Mouse (Mus musculus): ENCODE results near the gene Mrpl22. TPM values are rescaled to one million over a fixed set of nuclear protein-coding genes. Genes with fewer than 3 reads are reported as not detected.
"Not testable (repeated sequence)": the region's sequence is repeated elsewhere in the genome, so short reads cannot be mapped to it uniquely, and the experiment has no call there.

Mrpl22 gene
- total RNA-seq, 2 experiments from 2014 or later, result 35.7 to 41.5 TPM

DNA sequence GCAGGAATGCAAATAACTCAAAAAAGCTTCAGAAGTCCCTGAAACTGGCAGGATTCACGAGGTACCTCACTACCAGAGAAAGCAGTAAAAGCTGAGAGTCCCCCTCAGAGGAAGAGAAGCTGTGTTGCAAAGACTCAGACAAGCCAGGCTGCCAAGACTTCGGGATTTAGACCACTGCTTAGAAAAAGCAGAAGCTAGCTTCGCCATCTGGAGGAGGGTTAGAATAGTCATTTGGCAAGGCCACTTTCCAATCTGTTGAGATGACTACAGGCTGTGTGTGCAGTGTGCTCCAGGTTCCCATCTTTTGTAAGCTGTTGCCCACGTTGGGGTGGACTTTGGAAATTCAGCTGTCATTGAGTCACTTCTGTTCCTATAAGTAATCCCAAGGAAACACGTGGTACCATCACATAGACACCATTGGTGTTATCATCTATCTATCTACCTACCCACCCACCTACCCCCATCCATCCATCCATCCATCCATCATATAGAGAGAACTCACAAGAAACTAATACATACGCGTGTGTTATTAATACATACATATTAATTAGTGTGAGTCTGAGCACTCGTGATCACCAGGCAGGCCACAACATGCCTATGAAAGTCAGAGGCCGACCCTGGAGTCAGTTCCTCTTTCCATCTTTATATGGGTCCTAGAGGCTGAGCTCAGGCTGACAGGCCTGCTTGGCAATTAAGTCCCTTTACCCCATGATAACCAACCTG lies 27.6 kb upstream of the Mrpl22 start:
- no peak; the same call in 1 of the 2 replicates for TF ChIP-seq CTCF (IDR thresholded peaks at IDR 0.05)
- no peak overlapping the region for H3K4me3 ChIP-seq
- DNase-seq (ENCODE audit: extremely low spot score in 1 of 2, low spot score in 2 of 2), result peak; percentile 15 to 26
- intact Hi-C loops (cut with DNase I), result no loop called here
- H3K27ac ChIP-seq, result peak overlapping the region; percentile 29; the same call in 1 of the 2 replicates

DNA sequence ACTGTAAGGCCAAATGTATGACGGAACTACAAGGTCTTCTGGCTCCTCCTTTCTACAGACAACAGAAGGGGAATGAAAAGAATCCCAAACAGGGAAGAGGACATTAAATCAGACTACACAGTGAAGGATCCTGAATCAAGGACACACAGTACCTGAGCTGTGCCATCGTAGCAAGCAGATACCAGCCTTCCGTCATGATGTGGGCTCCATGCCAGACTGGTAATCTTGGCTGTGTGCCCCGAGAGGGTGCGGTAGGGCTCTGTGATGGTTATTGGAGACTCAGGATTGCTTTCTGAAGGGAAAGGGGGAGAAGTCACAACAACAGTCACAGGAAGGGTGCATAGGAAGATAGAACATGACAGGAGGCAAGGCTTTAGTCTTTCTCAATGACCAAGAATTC lies 25.2 kb upstream of the Mrpl22 start:
- H3K27ac ChIP-seq, result no peak overlapping the region
- TF ChIP-seq CTCF (IDR thresholded peaks at IDR 0.05), result no peak
- H3K4me3 ChIP-seq, result no peak overlapping the region
- DNase-seq (ENCODE audit: extremely low spot score in 1 of 2, low spot score in 2 of 2), result no peak
- intact Hi-C loops (cut with DNase I), result no loop called here

DNA sequence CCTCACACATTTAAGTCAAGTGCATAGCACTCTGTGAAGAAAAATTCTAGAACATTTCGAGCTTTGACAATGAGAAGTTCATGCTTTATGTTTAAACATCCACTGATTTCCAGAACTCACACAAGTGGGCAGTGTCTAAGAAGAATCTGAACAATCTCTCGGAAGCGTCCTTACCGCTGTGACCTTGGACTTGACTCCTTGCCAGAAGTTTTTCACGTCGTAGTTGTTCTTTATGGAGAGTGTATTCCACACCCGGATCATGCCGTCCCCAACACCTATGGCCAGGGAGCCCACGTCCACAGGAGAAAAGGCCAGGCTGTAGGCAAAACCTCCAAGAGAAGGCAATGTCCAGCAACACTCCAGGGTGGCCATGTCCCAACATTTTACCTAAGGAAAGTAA lies 16.0 kb upstream of the Mrpl22 start:
- DNase-seq (ENCODE audit: extremely low spot score in 1 of 2, low spot score in 2 of 2), result no peak
- no peak overlapping the region for H3K27ac ChIP-seq
- intact Hi-C loops (cut with DNase I), result no loop called here
- H3K4me3 ChIP-seq, result no peak overlapping the region
- TF ChIP-seq CTCF (IDR thresholded peaks at IDR 0.05), result no peak

DNA sequence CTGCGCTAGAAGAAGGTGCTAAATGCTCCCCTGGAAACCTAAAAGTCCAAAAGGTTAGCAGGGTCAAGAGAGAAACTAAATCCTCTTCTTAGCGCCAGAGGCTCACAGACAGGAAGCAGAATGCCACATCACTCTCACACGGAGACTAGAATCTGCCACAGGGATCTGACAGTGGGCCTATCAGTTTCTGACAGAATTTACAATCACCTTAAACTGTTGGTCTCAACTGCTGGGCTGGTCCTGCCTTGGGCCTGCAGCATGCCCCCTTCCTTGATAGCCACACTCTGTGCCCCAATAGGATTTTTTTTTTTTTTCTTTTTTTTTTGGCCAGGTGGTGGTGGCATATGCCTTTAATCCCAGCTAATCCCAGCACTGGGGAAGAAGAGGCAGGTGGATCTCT lies 14.6 kb upstream of the Mrpl22 start:
- TF ChIP-seq CTCF (IDR thresholded peaks at IDR 0.05), result no peak
- no peak for DNase-seq (ENCODE audit: extremely low spot score in 1 of 2, low spot score in 2 of 2)
- H3K4me3 ChIP-seq, result no peak overlapping the region
- intact Hi-C loops (cut with DNase I), result no loop called here
- H3K27ac ChIP-seq, result no peak overlapping the region

DNA sequence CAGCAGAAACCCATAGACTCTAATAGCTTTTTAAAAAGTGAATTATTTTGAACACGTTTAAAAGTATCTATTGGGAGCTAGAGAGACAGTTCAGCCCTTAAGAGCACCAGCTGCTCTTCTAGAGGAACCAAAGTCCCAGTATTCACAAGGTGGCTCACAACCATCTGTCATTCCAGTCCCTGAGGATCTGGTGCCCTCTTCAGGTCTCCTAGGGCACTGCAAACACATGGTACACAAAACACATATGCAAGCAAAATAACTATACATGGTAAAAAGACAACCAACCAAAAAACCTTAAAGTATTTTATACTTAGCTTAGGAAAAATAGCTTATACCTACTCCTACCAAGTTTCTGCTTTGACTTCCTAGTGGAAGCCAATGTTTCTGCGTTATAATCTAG lies 6.4 kb upstream of the Mrpl22 start:
- intact Hi-C loops (cut with DNase I), result no loop called here
- TF ChIP-seq CTCF (IDR thresholded peaks at IDR 0.05), result peak; percentile 31
- H3K27ac ChIP-seq, result no peak overlapping the region
- no peak overlapping the region for H3K4me3 ChIP-seq
- no peak for DNase-seq (ENCODE audit: extremely low spot score in 1 of 2, low spot score in 2 of 2)

DNA sequence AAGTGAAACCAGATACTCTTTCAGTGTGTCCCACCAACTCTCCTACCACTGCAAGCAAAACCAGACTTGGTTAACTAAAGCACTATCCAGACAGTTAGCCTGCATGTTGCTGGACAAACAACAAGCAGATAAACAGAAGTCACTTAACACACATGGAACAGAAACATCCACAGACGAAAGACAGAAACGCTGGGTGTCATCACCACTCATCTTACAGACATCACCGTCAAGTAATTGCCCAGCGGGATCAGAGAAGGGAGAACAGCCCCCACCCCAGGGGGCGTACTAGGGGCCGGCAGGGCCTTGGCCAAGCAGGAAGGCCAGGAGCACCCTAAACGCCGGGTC lies 3.7 kb upstream of the Mrpl22 start:
- intact Hi-C loops (cut with DNase I), result no loop called here
- peak overlapping the region; percentile 98 for H3K4me3 ChIP-seq
- no peak for TF ChIP-seq CTCF (IDR thresholded peaks at IDR 0.05)
- no peak for DNase-seq (ENCODE audit: extremely low spot score in 1 of 2, low spot score in 2 of 2)
- peak overlapping the region; percentile 45 for H3K27ac ChIP-seq

DNA sequence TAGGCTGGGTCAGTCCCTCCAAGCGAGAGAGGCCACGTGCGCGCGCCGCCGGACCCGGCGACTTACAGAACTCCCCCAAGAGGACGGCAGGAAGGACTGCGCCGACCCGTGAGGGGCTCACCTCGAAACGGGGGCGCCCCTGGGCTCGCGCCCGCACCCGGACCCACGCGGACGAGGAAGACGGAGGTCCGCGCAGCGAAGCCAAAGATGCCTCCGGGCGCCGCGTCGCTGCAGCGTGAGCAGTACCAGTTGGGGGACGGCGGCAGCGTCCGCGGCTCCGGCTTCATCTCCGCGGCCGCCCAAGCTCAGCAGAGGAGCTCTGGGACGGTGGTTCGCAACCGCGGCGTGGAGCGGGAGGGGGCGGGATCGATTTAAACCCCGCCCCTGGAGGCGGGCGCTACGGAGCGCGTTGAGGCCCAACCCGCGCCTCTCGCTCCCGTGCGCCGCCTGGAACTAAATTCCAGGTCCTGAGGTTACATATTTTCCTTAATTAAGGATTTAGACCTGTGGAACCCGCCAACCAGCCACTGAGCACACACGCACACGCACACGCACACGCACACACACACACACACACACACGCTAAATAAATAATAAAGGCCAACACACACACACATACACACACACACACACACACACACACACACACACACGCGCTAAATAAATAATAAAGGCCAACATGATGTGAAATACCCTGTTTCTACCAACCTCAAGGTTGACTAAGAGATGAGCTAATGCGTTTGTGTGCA lies 3.1 kb upstream of the Mrpl22 start, which contains the start of gene Gemin5:
Gemin5 (minus strand) TSS at position 373 of the 749 bp plus-strand sequence.
- Histone ChIP-seq H3K4me3 (peak within 1 kb of the TSS; percentile 98), H3K27ac (peak within 1 kb of the TSS; percentile 45)
- DNase-seq (ENCODE audit: extremely low spot score in 1 of 2, low spot score in 2 of 2), result peak; percentile 86 to 87
- TF ChIP-seq CTCF (IDR thresholded peaks at IDR 0.05), result no peak; the same call in 1 of the 2 replicates
- intact Hi-C loops (cut with DNase I), result no loop called here

DNA sequence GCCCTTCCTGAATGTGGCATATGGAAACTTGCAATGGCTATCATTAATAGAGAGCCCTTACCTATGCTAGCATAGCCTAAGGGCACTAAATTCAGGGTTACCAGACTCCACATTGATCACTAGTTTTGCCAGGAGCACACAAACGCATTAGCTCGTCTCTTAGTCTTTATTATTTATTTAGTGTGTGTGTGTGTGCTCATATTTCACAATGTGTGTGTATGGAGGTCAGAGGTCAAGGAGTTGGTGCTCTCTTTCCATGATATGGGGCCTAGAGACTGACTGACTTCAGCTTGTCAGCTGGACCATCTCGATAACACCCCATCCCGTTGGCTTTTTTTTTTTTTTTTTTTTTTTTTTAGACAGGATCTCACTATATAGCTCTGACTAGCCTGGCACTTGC lies 1.8 kb upstream of the Mrpl22 start:
- DNase-seq (ENCODE audit: extremely low spot score in 1 of 2, low spot score in 2 of 2), result no peak
- Histone ChIP-seq H3K27ac (no peak overlapping the region), H3K4me3 (no peak overlapping the region)
- no peak for TF ChIP-seq CTCF (IDR thresholded peaks at IDR 0.05)
- intact Hi-C loops (cut with DNase I), result no loop called here

DNA sequence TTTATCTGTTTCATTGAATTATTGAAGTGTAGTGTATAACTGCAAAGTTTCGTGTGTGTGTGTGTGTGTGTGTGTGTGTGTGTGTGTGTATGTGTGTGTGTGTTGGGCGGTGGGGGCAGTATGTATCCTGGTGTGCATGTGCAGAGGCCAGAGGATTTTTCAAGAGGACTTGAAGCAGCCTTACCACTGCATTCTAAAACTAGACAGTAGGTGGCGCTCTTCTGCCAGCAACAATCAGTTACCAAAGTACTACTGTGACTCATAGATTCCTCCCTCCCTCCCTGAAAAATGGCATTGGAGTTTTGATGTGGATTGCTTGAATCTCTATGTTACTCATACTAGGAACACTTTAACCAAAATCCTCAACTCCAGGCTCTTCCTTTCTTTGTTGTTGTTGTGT lies 8.1 kb downstream of the Mrpl22 start:
- peak; percentile 72 to 78 for DNase-seq (ENCODE audit: extremely low spot score in 1 of 2, low spot score in 2 of 2)
- Histone ChIP-seq H3K27ac (no peak overlapping the region), H3K4me3 (no peak overlapping the region)
- peak; percentile 75 for TF ChIP-seq CTCF (IDR thresholded peaks at IDR 0.05)
- intact Hi-C loops (cut with DNase I), result loop anchor here (1.0 to 2.0 kb wide), 3 partner anchors 46 to 319 kb away; no protein-coding TSS in a partner anchor

DNA sequence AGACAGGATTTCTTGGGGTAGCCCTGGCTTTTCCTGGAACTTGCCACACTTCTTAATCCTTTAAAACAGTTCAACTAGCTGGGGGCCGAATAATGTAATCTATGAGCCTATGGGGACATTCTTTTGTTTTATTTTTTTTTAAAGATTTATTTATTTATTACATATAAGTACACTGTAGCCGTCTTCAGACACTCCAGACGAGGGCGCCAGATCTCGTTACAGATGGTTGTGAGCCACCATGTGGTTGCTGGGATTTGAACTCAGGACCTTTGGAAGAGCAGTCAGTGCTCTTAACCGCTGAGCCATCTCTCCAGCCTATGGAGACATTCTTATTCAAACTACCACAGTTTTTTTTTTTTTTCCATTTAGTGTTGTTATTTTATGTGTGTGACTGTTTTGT lies 8.5 kb downstream of the Mrpl22 start:
- DNase-seq (ENCODE audit: extremely low spot score in 1 of 2, low spot score in 2 of 2); H3K27ac ChIP-seq; H3K4me3 ChIP-seq: not testable (repeated sequence)
- intact Hi-C loops (cut with DNase I), result loop anchor here (1.0 to 2.0 kb wide), 3 partner anchors 45 to 319 kb away; no protein-coding TSS in a partner anchor

DNA sequence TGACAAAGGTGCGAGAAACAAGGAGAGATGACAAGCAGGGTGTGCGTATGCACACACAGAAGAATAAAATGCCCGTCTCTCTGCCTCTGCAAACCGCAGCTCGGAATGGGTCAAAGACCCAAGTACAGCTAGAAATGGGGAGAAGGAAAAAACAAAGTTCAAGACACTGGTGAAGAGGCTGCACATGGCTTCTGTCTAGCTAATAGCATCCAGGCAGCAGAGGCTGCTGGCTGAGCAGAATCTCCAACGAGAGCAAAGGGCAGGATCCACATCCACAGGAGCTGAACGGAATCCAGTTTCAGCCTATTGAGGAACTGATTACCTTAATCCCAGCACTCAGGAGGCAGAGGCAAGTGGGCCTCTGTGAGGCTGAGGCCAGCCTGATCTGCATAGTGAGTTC lies 9.3 kb downstream of the Mrpl22 start:
- intact Hi-C loops (cut with DNase I), result no loop called here
- peak overlapping the region; percentile 32; the same call in 1 of the 2 replicates for H3K27ac ChIP-seq
- H3K4me3 ChIP-seq, result no peak overlapping the region
- DNase-seq (ENCODE audit: extremely low spot score in 1 of 2, low spot score in 2 of 2), result no peak
- no peak for TF ChIP-seq CTCF (IDR thresholded peaks at IDR 0.05)

DNA sequence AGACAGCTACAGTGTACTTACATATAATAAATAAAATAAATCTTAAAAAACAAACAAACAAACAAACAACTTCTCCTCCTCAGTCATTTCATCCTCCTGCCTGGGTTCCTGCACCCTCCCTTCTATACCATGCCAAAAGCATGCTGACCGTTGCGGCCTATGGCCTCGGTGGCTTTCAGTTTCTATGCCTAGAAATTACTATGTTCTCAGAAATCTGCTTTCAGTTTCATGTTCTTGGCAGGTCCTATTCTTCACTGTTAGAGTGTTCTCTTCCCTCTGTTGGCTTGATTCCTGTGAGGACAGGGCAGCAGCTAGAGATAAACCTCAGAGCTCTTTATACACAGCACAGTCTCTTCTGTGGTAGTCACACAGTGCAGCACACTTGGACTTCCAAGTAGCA lies 12.1 kb downstream of the Mrpl22 start:
- DNase-seq (ENCODE audit: extremely low spot score in 1 of 2, low spot score in 2 of 2), result no peak
- intact Hi-C loops (cut with DNase I), result no loop called here
- Histone ChIP-seq H3K27ac (no peak overlapping the region), H3K4me3 (no peak overlapping the region)
- no peak for TF ChIP-seq CTCF (IDR thresholded peaks at IDR 0.05)

All from left cerebral cortex, adult 2 months (tissue).